Mouse (Mus musculus): Measurements from ENCODE around the gene Myrip. TPM values are rescaled to one million over a fixed set of nuclear protein-coding genes. Genes with fewer than 3 reads are reported as not detected.

Gene Myrip
- total RNA-seq, 2 experiments from 2014 or later: 55.9 to 64.3 TPM

DNA sequence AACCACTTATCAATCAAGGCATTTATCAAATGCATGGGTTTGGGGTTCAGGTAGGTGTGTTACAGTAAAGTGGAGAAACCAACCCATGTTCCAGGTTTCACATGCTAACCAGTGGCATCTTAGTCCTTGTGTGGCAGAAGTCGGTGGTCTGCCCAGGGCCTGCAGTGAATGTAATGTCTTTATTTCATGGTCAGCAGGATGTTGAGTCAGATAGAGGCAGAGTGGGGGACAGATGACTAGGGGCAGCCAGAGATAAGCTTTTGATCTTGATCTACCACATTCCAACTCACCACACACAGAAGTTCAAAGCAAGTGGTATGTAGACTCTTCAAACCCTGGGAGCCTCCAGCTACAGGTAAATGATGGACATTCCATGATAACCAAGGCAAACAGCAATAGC lies 219.8 kb downstream of the Myrip start:
- no peak for DNase-seq (ENCODE audit: low spot score in 2 of 2)

Other genes with a start within 250 kb of the Myrip start
- gene Cx3cr1, start 231.6 kb upstream of the Myrip start, total RNA-seq (2021): 10 to 100 TPM; 26.5 to 31.6 TPM
- not detected for gene Ccr8, start 209.4 kb upstream of the Myrip start, total RNA-seq (2021)
- 10 to 100 TPM; 28.1 to 29.0 TPM for gene Slc25a38, start 191.1 kb upstream of the Myrip start, total RNA-seq (2021)
- 100 to 1,000 TPM; 448 to 470 TPM for gene Rpsa, start 173.8 kb upstream of the Myrip start, total RNA-seq (2021)
- gene Mobp, start 151.8 kb upstream of the Myrip start, total RNA-seq (2021): 100 to 1,000 TPM; 382 to 439 TPM
- 100 to 1,000 TPM; 198 to 214 TPM for gene Eif1b, start 190.7 kb downstream of the Myrip start, total RNA-seq (2021)
- 1 to 10 TPM; 6.6 to 8.7 TPM for gene Entpd3, start 238.3 kb downstream of the Myrip start, total RNA-seq (2021)